Mouse (Mus musculus): ENCODE results near the gene Gm10639. TPM values are rescaled to one million over a fixed set of nuclear protein-coding genes. Genes with fewer than 3 reads are reported as not detected.
"Not testable (repeated sequence)": the region's sequence is repeated elsewhere in the genome, so short reads cannot be mapped to it uniquely, and the experiment has no call there.

Gene Gm10639
- not detected in 2 replicates for polyA plus RNA-seq (2016; fragmentation: Nextera tagmentation; extraction: Ambion mirVana)

DNA sequence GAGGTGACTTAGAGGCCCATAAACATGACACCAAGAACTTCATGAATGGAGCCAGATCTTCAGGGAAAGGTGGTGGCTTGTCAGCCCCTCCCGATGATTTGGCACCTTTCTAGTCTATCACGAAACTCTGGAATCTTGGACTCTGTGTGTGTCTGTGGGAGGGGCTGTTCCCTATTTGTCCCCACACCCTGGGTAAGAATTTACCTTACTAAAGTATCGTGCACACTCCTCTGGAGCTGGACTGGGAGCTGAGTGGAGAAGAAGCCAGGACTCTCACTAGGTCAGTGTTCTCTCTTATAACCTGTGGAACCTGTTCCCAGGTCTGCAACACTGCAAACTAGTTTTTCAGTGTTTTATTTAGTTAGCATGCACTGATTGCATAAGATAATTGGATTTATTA lies at the start of gene Gm10639:
TSS of gene Gm10639 (plus strand) at position 201 of the 400 bp plus-strand sequence.
- not testable (repeated sequence) for H3K9me3 ChIP-seq; H3K27me3 ChIP-seq (ENCODE audit: insufficient read depth, poor library complexity, severe bottlenecking); H3K4me1 ChIP-seq; H3K4me3 ChIP-seq; DNase-seq (ENCODE audit: low spot score); H3K36me3 ChIP-seq; H3K27ac ChIP-seq
- WGBS: 80% methylated on average over 3 of the region's 3 CpGs

DNA sequence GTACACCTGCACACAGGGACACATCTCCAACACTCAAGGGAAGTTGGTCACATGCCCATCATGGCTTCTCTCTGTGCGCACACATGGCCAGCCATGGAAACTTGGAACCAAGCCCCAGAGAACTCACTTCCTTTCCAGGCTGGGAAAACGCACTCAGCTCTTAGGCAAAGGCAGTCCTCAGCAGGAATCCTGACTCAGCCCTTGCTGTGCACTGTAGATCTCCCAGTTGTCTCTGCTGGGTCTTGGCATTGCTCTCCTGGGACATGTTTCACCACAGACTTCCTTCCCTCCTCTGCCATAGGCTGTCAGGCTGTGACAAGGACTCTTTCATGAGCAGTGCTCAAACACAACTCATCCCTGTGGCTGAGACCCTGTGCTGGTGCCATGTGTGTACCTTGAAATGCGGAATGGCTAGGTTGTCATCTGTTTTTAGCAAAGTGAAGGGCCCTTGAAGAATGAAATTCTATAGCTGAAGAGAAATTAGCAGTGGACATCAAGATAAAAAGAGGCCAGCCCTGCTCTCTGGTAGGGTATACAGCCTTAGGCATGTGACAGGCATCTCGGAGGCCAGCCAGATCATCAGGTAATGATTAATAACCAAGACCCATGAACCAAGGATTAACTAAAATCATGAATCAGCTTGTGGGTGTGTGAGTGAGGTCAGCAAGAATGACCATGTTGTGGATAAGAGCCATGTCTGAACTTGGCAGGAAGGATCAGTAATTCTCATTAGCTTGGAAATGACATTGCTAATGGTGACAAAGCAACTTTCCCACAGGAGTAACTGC lies 33.8 kb upstream of the Gm10639 start:
- H3K4me3 ChIP-seq; H3K27ac ChIP-seq; H3K9me3 ChIP-seq; H3K36me3 ChIP-seq; H3K27me3 ChIP-seq (ENCODE audit: insufficient read depth, poor library complexity, severe bottlenecking); DNase-seq (ENCODE audit: low spot score); H3K4me1 ChIP-seq: not testable (repeated sequence)
- 75% methylated on average over 4 of the region's 4 CpGs for WGBS

DNA sequence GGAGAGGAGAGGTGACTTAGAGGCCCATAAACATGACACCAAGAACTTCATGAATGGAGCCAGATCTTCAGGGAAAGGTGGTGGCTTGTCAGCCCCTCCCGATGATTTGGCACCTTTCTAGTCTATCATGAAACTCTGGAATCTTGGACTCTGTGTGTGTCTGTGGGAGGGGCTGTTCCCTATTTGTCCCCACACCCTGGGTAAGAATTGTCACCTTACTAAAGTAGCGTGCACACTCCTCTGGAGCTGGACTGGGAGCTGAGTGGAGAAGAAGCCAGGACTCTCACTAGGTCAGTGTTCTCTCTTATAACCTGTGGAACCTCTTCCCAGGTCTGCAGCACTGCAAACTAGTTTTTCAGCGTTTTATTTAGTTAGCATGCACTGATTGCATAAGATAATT lies 32.8 kb upstream of the Gm10639 start, which contains the start of gene Gm3776:
TSS of gene Gm3776 (plus strand) at position 216 of the 400 bp plus-strand sequence.
- not testable (repeated sequence) for H3K4me3 ChIP-seq; H3K36me3 ChIP-seq; H3K9me3 ChIP-seq; H3K27me3 ChIP-seq (ENCODE audit: insufficient read depth, poor library complexity, severe bottlenecking); DNase-seq (ENCODE audit: low spot score); H3K4me1 ChIP-seq; H3K27ac ChIP-seq
- 70% methylated on average over 2 of the region's 3 CpGs for WGBS

DNA sequence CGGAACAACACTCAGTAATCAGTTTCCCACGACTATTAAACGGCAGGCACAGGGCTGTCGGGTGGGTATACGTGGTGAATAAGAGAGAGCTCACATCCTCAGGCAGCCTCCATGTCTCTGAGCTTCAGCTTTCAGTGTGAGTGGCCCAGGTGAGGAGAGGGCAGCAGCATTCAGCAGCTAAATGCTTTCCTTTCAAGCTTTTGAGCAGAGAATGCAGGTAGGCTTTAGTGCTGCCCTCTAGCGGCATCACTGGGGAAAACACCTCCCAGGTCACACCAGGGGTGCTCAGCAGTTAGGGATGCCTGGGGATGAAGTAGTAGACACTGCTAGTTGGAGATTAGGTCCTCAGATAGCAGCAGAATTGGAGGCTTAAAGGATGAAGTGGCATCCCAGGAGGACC lies 30.0 kb upstream of the Gm10639 start:
- not testable (repeated sequence) for H3K27ac ChIP-seq; H3K9me3 ChIP-seq; H3K4me1 ChIP-seq; H3K27me3 ChIP-seq (ENCODE audit: insufficient read depth, poor library complexity, severe bottlenecking); H3K4me3 ChIP-seq; DNase-seq (ENCODE audit: low spot score); H3K36me3 ChIP-seq
- WGBS: 0% methylated on average over 1 of the region's 6 CpGs

DNA sequence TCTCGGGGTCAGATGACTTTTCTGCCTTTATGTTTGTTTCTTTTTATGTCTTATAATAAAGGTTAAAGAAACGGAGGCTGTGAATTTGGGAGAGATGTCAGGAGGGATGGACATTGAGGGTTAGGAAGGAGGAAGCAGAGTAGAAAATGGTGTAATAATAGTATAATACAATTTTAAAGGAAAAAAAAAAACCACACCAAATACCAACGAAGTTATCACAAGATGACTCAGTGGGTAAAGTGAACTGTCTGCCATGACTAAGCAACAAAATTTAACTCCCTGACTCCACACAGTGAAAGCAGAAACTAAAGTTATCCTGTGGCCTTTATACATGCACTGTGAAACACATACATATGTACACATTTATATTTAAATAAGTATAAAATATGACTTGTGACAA lies 18.8 kb upstream of the Gm10639 start:
- not testable (repeated sequence) for DNase-seq (ENCODE audit: low spot score); H3K27me3 ChIP-seq (ENCODE audit: insufficient read depth, poor library complexity, severe bottlenecking); H3K9me3 ChIP-seq; H3K27ac ChIP-seq; H3K4me1 ChIP-seq; H3K4me3 ChIP-seq; H3K36me3 ChIP-seq
- WGBS: 74% methylated on average over 3 of the region's 3 CpGs

DNA sequence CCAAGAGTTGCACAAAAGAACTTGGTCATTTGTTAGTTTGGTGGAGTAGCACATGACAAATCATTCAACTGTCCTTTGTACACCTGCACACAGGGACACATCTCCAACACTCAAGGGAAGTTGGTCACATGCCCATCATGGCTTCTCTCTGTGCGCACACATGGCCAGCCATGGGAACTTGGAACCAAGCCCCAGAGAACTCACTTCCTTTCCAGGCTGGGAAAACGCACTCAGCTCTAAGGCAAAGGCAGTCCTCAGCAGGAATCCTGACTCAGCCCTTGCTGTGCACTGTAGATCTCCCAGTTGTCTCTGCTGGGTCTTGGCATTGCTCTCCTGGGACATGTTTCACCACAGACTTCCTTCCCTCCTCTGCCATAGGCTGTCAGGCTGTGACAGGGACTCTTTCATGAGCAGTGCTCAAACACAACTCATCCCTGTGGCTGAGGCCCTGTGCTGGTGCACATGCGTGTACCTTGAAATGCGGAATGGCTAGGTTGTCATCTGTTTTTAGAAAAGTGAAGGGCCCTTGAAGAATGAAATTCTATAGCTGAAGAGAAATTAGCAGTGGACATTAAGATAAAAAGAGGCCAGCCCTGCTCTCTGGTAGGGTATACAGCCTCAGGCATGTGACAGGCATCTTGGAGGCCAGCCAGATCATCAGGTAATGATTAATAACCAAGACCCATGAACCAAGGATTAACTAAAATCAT lies 7.6 kb upstream of the Gm10639 start:
- not testable (repeated sequence) for H3K27ac ChIP-seq; DNase-seq (ENCODE audit: low spot score); H3K4me3 ChIP-seq; H3K27me3 ChIP-seq (ENCODE audit: insufficient read depth, poor library complexity, severe bottlenecking); H3K36me3 ChIP-seq; H3K9me3 ChIP-seq; H3K4me1 ChIP-seq
- WGBS: 77% methylated on average over 4 of the region's 4 CpGs

DNA sequence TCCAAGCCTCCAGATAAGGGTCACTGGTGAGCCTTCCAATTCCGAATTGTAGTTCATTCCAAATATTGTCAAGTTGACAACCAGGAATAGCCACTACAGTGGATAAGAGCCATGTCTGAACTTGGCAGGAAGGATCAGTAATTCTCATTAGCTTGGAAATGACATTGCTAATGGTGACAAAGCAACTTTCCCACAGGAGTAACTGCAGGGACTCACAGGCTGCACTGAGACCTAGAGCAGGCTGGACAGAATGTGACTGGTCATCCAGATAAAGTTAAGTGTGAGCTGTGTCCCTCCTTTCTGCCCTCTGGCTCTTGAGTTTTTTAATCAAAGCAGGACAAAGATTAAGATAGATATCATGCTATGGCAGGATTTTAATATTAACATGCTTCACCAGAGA lies 660 bp upstream of the Gm10639 start:
- not testable (repeated sequence) for H3K4me3 ChIP-seq; H3K27me3 ChIP-seq (ENCODE audit: insufficient read depth, poor library complexity, severe bottlenecking); H3K27ac ChIP-seq; H3K9me3 ChIP-seq; H3K36me3 ChIP-seq; H3K4me1 ChIP-seq; DNase-seq (ENCODE audit: low spot score)
- WGBS: 52% methylated on average over 1 of the region's 1 CpGs

DNA sequence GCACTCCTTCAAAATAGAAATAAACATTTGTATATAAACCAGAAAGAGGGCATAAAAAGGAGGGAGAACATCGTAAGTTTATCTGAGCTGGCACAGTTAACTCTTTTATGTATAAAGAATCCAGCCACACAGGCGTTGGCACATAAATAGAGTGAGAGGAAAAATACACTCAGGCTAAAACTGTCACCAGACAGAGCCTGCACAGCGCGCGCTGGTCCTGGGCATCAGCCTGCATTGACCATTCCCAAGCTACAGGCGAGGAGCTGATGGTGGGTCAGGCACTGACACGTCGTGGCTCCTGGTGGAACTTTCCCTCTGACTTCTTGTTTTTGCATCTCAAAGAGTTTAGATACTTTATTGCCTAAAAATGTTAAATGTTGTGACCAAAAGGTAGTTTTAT lies 2.7 kb downstream of the Gm10639 start:
- not testable (repeated sequence) for H3K27ac ChIP-seq; DNase-seq (ENCODE audit: low spot score); H3K36me3 ChIP-seq; H3K4me1 ChIP-seq; H3K4me3 ChIP-seq; H3K27me3 ChIP-seq (ENCODE audit: insufficient read depth, poor library complexity, severe bottlenecking); H3K9me3 ChIP-seq
- WGBS: 82% methylated on average over 8 of the region's 8 CpGs

DNA sequence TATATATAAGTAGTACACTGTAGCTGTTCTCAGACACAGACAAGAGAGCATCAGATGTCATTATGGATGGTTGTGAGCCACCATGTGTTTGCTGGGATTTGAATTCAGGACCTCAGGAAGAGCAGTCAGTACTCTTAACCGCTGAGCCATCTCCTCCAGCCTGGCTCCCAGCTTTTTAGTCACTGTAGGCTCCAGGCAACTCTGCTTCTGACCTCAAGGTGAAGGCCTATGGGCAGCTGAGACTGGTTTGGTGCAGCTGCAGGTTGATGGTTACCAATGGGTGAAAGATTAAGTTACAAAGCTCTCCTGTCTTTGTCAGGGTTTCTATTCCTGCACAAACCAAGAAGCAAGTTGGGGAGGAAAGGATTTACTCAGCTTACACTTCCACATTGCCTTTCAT lies 4.0 kb downstream of the Gm10639 start:
- not testable (repeated sequence) for H3K27ac ChIP-seq; H3K4me1 ChIP-seq; H3K27me3 ChIP-seq (ENCODE audit: insufficient read depth, poor library complexity, severe bottlenecking); H3K4me3 ChIP-seq; DNase-seq (ENCODE audit: low spot score); H3K36me3 ChIP-seq; H3K9me3 ChIP-seq
- WGBS: 67% methylated on average over 1 of the region's 1 CpGs

DNA sequence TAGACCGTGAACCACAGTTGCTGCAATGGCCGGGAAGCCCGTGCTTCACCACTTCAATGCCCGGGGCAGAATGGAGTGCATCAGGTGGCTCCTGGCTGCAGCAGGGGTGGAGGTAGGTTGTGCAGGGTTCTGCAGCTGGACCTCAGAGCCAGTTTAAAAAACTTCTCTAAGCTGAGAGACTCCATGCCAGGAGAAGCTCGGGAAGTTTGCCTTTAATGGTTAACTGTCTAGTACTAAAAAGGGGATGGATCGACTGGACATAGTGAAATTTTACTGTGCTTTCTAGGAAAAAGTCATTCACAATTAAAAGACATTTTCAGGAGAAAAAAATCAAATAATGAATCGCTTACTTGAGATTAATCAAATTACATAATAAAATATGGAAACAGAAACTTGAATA lies 5.1 kb downstream of the Gm10639 start:
- 79% methylated on average over 7 of the region's 7 CpGs for WGBS
- not testable (repeated sequence) for H3K9me3 ChIP-seq; DNase-seq (ENCODE audit: low spot score); H3K27ac ChIP-seq; H3K4me1 ChIP-seq; H3K36me3 ChIP-seq; H3K27me3 ChIP-seq (ENCODE audit: insufficient read depth, poor library complexity, severe bottlenecking); H3K4me3 ChIP-seq

DNA sequence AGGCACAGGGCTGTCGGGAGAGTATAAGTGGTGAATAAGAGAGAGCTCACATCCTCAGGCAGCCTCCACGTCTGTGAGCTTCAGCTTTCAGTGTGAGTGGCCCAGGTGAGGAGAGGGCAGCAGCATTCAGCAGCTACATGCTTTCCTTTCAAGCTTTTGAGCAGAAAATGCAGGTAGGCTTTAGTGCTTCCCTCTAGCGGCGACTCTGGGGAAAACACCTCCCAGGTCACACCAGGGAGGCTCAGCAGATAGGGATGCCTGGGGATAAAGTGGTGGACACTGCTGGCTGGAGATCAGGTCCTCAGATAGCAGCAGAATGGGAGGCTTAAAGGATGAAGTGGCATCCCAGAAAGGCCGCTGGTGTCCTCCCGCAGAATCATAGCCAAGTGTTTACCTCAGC lies 6.4 kb downstream of the Gm10639 start:
- H3K4me1 ChIP-seq; H3K4me3 ChIP-seq; H3K9me3 ChIP-seq; H3K27me3 ChIP-seq (ENCODE audit: insufficient read depth, poor library complexity, severe bottlenecking); H3K36me3 ChIP-seq; H3K27ac ChIP-seq: not testable (repeated sequence)
- WGBS: 11% methylated on average over 6 of the region's 6 CpGs
- DNase-seq (ENCODE audit: low spot score): peak; percentile 79

DNA sequence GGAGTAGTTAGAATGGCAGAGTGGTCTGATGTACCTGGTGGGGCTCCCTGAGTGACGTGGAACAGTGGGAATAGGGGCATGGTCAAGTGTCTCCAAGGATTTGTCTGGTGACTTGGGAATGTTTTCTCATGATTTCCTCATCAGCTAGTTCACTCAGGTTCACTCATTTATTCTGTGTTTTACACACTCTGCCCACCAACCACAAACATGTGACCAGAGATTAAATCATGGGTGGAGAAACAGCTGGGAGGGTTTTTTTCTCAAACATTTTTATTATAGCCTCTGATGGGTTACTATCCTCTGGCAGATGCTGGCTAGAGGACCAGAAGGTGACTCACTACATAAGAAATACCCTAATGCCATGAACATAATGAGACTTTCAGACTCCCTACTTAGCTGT lies 8.5 kb downstream of the Gm10639 start:
- no peaks in the 10 kb centered on the region for H3K27me3 ChIP-seq (ENCODE audit: insufficient read depth, poor library complexity, severe bottlenecking)
- DNase-seq (ENCODE audit: low spot score): no peak
- H3K36me3 ChIP-seq: no peaks in the 10 kb centered on the region
- 84% methylated on average over 1 of the region's 1 CpGs for WGBS
- H3K9me3 ChIP-seq: no peaks in the 10 kb centered on the region
- no peaks in the 10 kb centered on the region for H3K4me1 ChIP-seq
- no peak overlapping the region for H3K27ac ChIP-seq
- H3K4me3 ChIP-seq: no peak overlapping the region

DNA sequence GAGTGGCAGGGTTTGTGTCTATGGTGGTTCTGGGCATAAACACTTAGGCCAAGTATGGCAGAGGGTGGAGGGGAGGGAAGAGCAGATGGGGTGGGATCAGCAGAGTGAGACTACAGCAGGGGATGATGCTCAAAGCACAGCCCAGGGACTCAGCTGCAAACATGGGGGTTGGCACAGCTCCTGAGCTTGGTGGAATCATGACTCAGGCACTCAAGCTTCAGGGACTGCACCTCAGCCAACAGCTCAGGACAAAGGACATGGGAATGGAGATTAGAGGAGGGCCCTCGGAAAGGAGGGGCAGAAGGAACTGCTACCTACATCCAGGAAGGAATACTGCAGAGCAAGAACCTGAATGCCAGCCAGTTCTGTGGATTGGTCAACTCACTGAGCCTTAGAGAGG lies 9.4 kb downstream of the Gm10639 start:
- not testable (repeated sequence) for H3K9me3 ChIP-seq, H3K36me3 ChIP-seq

More for the DNA sequence above, 9.4 kb downstream of the Gm10639 start:
- not testable (repeated sequence) for DNase-seq (ENCODE audit: low spot score); H3K27ac ChIP-seq; H3K27me3 ChIP-seq (ENCODE audit: insufficient read depth, poor library complexity, severe bottlenecking); H3K4me3 ChIP-seq; H3K4me1 ChIP-seq
- WGBS: 60% methylated on average over 1 of the region's 1 CpGs

Measured in heart, embryonic 10.5 days (tissue).